Mouse (Mus musculus) lung, postnatal 0 days (tissue): Measurements from ENCODE around the gene Gm3015. TPM values are rescaled to one million over a fixed set of nuclear protein-coding genes. Genes with fewer than 3 reads are reported as not detected.
"Not testable (repeated sequence)": the region's sequence is repeated elsewhere in the genome, so short reads cannot be mapped to it uniquely, and the experiment has no call there.

ENCODE experiments used
- ATAC-seq: fragments of 200-750 bp; cut with Nextera tagmentation; 2 replicates; pipeline ENCODE4 v1.8.0; 2017; ENCODE audit warnings: moderate library complexity
- DNase-seq: peaks from one replicate; pipeline ENCODE4 v3.0.0-alpha.2; 2016; ENCODE audit warnings: low spot score
- H3K27ac ChIP-seq: fragments of 300-500 bp; sonication (generic); 2 replicates; pipeline ENCODE4 v1.5.1; 2014; ENCODE audit warnings: antibody characterized with exemption, mild to moderate bottlenecking, low read length, mixed read lengths
- H3K27me3 ChIP-seq: fragments of 300-500 bp; sonication (generic); replicated peaks from 2 replicates; pipeline ENCODE4 v1.6.1; 2014; ENCODE audit warnings: low read length, mixed read lengths; ENCODE audit not compliant: insufficient read depth
- H3K36me3 ChIP-seq: fragments of 300-500 bp; sonication (generic); 2 replicates; pipeline ENCODE4 v1.6.1; 2014; ENCODE audit warnings: low read length, mixed read lengths; ENCODE audit not compliant: insufficient read depth
- H3K4me1 ChIP-seq: fragments of 300-500 bp; sonication (generic); 2 replicates; pipeline ENCODE4 v1.6.1; 2014; ENCODE audit warnings: antibody characterized with exemption, low read depth, low read length, mixed read lengths; ENCODE audit not compliant: insufficient read depth
- H3K4me2 ChIP-seq: fragments of 300-500 bp; sonication (generic); replicated peaks from 2 replicates; pipeline ENCODE4 v1.6.1; 2014; ENCODE audit warnings: low read depth, mild to moderate bottlenecking, low read length, moderate library complexity, mixed read lengths
- H3K4me3 ChIP-seq: fragments of 300-500 bp; sonication (generic); 2 replicates; pipeline ENCODE4 v1.5.1; 2014; ENCODE audit warnings: low read depth, low read length
- H3K9ac ChIP-seq: fragments of 300-500 bp; sonication (generic); replicated peaks from 2 replicates; pipeline ENCODE4 v1.6.1; 2014; ENCODE audit warnings: low read depth, mild to moderate bottlenecking
- H3K9me3 ChIP-seq: fragments of 300-500 bp; sonication (generic); 2 replicates; pipeline ENCODE4 v1.6.1; 2016; ENCODE audit warnings: low read length, mixed read lengths
- WGBS: fragments of 180-500 bp; shearing (Covaris S2); extraction: QIAGEN DNeasy Blood & Tissue Kit; methylation state at CpG from one replicate; pipeline ENCODE4 v1.1.7; 2014; 5-methylcytosine and 5-hydroxymethylcytosine counted together
- polyA plus RNA-seq: library from polyadenylated mRNA; unstranded; fragments of >200 nt; fragmentation: Nextera tagmentation; extraction: Ambion mirVana; gene quantifications from 2 replicates; pipeline ENCODE4 v1.2.1, GENCODE M21; 2015

Gm3015 gene
- polyA plus RNA-seq: not detected in 2 replicates

- not testable (repeated sequence) for H3K9ac ChIP-seq, H3K9me3 ChIP-seq, DNase-seq, H3K27me3 ChIP-seq, H3K4me1 ChIP-seq, H3K4me2 ChIP-seq, H3K4me3 ChIP-seq, H3K27ac ChIP-seq, H3K36me3 ChIP-seq, ATAC-seq
- no CpG with 5 or more reads among the region's 1 CpGs for WGBS
Measured at GRCm38 (mm10) chr14:42768721-42769120, at the start of gene Gm3015. TSS of gene Gm3015 (minus strand) at chr14:42768821.

- not testable (repeated sequence) for H3K27me3 ChIP-seq, H3K9me3 ChIP-seq, H3K36me3 ChIP-seq, H3K4me1 ChIP-seq, ATAC-seq, H3K4me3 ChIP-seq, DNase-seq, H3K9ac ChIP-seq, H3K4me2 ChIP-seq, H3K27ac ChIP-seq
Measured at GRCm38 (mm10) chr14:42797887-42798286, 29.3 kb upstream of the Gm3015 start, which contains the start of gene Gm10377. TSS of gene Gm10377 (minus strand) at chr14:42797987.

Other genes starting within 250 kb of the Gm3015 start
- gene Gm8024, start 244.5 kb downstream of the Gm3015 start, polyA plus RNA-seq: not detected in 2 replicates
- gene Gm17124, start 168.9 kb downstream of the Gm3015 start, polyA plus RNA-seq: not detected in 2 replicates
- not detected in 2 replicates for gene Gm3633, start 126.9 kb downstream of the Gm3015 start, polyA plus RNA-seq
- not detected in 2 replicates for gene Gm10378, start 112.9 kb downstream of the Gm3015 start, polyA plus RNA-seq
- not detected in 2 replicates for gene Gm10377, start 29.2 kb upstream of the Gm3015 start, polyA plus RNA-seq
- gene Gm21977, start 84.7 kb upstream of the Gm3015 start, polyA plus RNA-seq: not detected in 2 replicates
- not detected in 2 replicates for gene Gm8082, start 224.8 kb upstream of the Gm3015 start, polyA plus RNA-seq
- gene Gm10376, start 246.8 kb upstream of the Gm3015 start, polyA plus RNA-seq: not detected in 2 replicates